Mouse (Mus musculus): ENCODE results near the gene Boll. TPM values are rescaled to one million over a fixed set of nuclear protein-coding genes. Genes with fewer than 3 reads are reported as not detected.

Boll gene
- polyA plus RNA-seq, 1 experiment from 2014 or later: 0.37 TPM

DNA sequence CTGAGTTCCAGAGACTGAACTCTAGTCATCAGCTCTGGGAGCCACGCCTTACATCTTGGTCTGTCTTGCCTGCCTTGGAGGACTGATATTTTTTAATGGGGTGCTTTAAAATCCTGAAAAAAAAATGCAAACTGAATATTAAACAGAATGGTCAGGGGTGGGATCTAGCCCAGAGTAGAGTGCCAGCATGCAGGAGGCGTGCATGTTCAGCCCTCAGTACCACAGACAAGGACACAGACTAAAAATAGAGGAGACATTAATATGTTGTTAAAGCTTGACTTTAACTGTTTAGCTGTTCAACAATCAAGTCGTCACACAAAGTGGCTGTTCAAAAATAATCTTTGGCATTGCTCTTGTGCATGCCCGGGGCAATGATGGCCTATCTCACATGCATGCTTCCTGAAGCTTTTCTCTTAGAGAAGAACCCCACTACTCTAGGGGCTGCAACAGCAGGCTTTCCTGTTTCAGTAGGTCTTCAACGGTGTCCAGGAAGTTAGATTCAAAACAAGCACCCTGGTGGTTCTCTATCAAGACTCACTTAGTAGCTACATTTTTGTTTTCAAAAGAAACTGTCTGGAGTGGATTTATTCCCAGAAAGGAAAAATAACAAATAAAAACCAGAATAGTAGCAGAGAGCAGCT is 154.6 kb downstream of the Boll start:
- 52% methylated on average over 5 of the region's 5 CpGs for WGBS
- no peak overlapping the region for H3K27ac ChIP-seq (ENCODE audit: low read depth, low read length)
- peaks cover 5% of the 10 kb centered on the region for H3K4me1 ChIP-seq (replicated peaks; ENCODE audit: control insufficient read depth, insufficient read depth, low read length)
- ATAC-seq (replicated peaks; ENCODE audit: low FRiP score) (no peak), DNase-seq (ENCODE audit: low spot score) (no peak)
- H3K9ac ChIP-seq (ENCODE audit: low read depth, low read length): no peak overlapping the region
- H3K27me3 ChIP-seq (replicated peaks; ENCODE audit: control insufficient read depth, insufficient read depth, low read length): no peaks in the 10 kb centered on the region
- H3K4me3 ChIP-seq (ENCODE audit: low read depth, low read length): no peak overlapping the region
- no peak overlapping the region for H3K4me2 ChIP-seq
- no peaks in the 10 kb centered on the region for H3K9me3 ChIP-seq (ENCODE audit: control insufficient read depth, low read length)
- no peaks in the 10 kb centered on the region for H3K36me3 ChIP-seq (ENCODE audit: control insufficient read depth, insufficient read depth, low read length)

- no peak for DNase-seq (ENCODE audit: low spot score)
- H3K4me3 ChIP-seq (ENCODE audit: low read depth, low read length): no peak overlapping the region
- peaks cover 5% of the 10 kb centered on the region for H3K4me1 ChIP-seq (replicated peaks; ENCODE audit: control insufficient read depth, insufficient read depth, low read length)
- H3K9ac ChIP-seq (ENCODE audit: low read depth, low read length): no peak overlapping the region
- no peak overlapping the region for H3K27ac ChIP-seq (ENCODE audit: low read depth, low read length)
- WGBS: 84% methylated on average over 6 of the region's 6 CpGs
- no peaks in the 10 kb centered on the region for H3K36me3 ChIP-seq (ENCODE audit: control insufficient read depth, insufficient read depth, low read length)
- H3K4me2 ChIP-seq: no peak overlapping the region
- H3K27me3 ChIP-seq (replicated peaks; ENCODE audit: control insufficient read depth, insufficient read depth, low read length): no peaks in the 10 kb centered on the region
- no peaks in the 10 kb centered on the region for H3K9me3 ChIP-seq (ENCODE audit: control insufficient read depth, low read length)
- ATAC-seq (replicated peaks; ENCODE audit: low FRiP score): no peak
Measured at GRCm38 (mm10) chr1:55207561-55207960, 155.7 kb downstream of the Boll start.

DNA sequence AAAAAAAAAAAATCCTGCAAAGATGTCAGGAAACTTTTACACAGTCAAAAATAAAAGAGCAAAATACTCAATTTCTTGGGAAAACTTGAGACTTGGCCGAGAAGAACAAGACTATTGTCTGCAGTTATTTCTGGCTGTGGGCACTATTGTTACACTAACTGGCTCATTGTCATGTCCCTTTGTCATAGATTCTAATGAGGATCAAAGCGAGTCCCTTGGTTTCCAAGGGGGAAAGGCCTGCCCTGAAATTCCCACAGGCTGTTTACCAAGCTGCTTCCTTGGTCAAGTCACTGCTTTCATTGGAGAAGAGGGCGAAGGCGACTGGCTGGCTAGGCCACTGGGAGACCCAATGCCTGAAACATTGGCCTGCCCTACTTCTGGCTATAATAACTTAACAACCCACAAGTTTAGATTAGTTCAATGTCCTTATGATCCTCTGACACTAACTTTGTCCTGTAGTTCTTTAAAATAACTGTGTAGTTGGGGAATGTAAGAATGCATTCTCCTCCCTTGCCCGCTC is 157.4 kb downstream of the Boll start:
- Histone ChIP-seq H3K4me1 (replicated peaks; ENCODE audit: control insufficient read depth, insufficient read depth, low read length) (peaks cover 5% of the 10 kb centered on the region), H3K4me2 (no peak overlapping the region), H3K27ac (ENCODE audit: low read depth, low read length) (no peak overlapping the region), H3K4me3 (ENCODE audit: low read depth, low read length) (no peak overlapping the region), H3K9me3 (ENCODE audit: control insufficient read depth, low read length) (no peaks in the 10 kb centered on the region), H3K9ac (ENCODE audit: low read depth, low read length) (no peak overlapping the region), H3K27me3 (replicated peaks; ENCODE audit: control insufficient read depth, insufficient read depth, low read length) (no peaks in the 10 kb centered on the region), H3K36me3 (ENCODE audit: control insufficient read depth, insufficient read depth, low read length) (no peaks in the 10 kb centered on the region)
- ATAC-seq (replicated peaks; ENCODE audit: low FRiP score): no peak
- DNase-seq (ENCODE audit: low spot score): no peak
- WGBS: 77% methylated on average over 5 of the region's 5 CpGs

- Histone ChIP-seq H3K9me3 (ENCODE audit: control insufficient read depth, low read length) (no peaks in the 10 kb centered on the region), H3K27ac (ENCODE audit: low read depth, low read length) (no peak overlapping the region), H3K36me3 (ENCODE audit: control insufficient read depth, insufficient read depth, low read length) (no peaks in the 10 kb centered on the region), H3K4me1 (replicated peaks; ENCODE audit: control insufficient read depth, insufficient read depth, low read length) (peaks cover 14% of the 10 kb centered on the region), H3K27me3 (replicated peaks; ENCODE audit: control insufficient read depth, insufficient read depth, low read length) (no peaks in the 10 kb centered on the region), H3K9ac (ENCODE audit: low read depth, low read length) (no peak overlapping the region), H3K4me2 (no peak overlapping the region), H3K4me3 (ENCODE audit: low read depth, low read length) (no peak overlapping the region)
- WGBS: 81% methylated on average over 18 of the region's 18 CpGs
- DNase-seq (ENCODE audit: low spot score) (no peak), ATAC-seq (replicated peaks; ENCODE audit: low FRiP score) (no peak)
Measured at GRCm38 (mm10) chr1:55201850-55202752, 161.2 kb downstream of the Boll start.

DNA sequence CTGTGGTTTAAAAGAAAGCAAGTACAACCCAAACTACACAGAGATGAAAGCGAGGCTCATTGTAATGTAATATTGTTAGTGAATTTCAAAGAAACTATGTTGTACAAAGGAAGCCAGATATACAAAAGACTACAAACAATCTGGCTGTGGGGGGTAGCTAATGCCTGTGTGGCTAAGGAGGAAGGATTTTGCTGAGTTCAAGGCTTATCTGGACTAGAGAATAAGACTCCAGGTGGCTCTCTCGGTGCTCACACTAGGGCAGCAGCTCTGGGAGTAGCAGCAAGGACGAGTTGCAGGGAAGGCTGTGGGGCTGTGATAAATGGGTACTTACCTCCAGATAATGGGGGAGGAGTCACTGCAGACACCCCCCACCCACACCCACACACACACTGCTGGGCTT is 164.6 kb downstream of the Boll start:
- H3K27me3 ChIP-seq (replicated peaks; ENCODE audit: control insufficient read depth, insufficient read depth, low read length): no peaks in the 10 kb centered on the region
- no peaks in the 10 kb centered on the region for H3K36me3 ChIP-seq (ENCODE audit: control insufficient read depth, insufficient read depth, low read length)
- H3K9ac ChIP-seq (ENCODE audit: low read depth, low read length): no peak overlapping the region
- WGBS: 24% methylated on average over 3 of the region's 3 CpGs
- H3K9me3 ChIP-seq (ENCODE audit: control insufficient read depth, low read length): no peaks in the 10 kb centered on the region
- H3K4me1 ChIP-seq (replicated peaks; ENCODE audit: control insufficient read depth, insufficient read depth, low read length): peaks cover 14% of the 10 kb centered on the region
- H3K4me3 ChIP-seq (ENCODE audit: low read depth, low read length): no peak overlapping the region
- no peak for DNase-seq (ENCODE audit: low spot score)
- H3K27ac ChIP-seq (ENCODE audit: low read depth, low read length): no peak overlapping the region
- H3K4me2 ChIP-seq: peak overlapping the region; percentile 21
- ATAC-seq (replicated peaks; ENCODE audit: low FRiP score): peak; percentile 97

Other genes starting within 250 kb of the Boll start
- gene Mob4, start 232.2 kb downstream of the Boll start, polyA plus RNA-seq (2014; fragmentation: Nextera tagmentation; extraction: Ambion mirVana): 82.1 and 94.4 TPM in 2 replicates
- 2.3 and 2.8 TPM in 2 replicates for gene Rftn2, start 136.7 kb downstream of the Boll start, polyA plus RNA-seq (2014; fragmentation: Nextera tagmentation; extraction: Ambion mirVana)
- 5.6 and 5.8 TPM in 2 replicates for gene Mars2, start 126.3 kb downstream of the Boll start, polyA plus RNA-seq (2014; fragmentation: Nextera tagmentation; extraction: Ambion mirVana)
- gene Plcl1, start 42.5 kb upstream of the Boll start, polyA plus RNA-seq (2014; fragmentation: Nextera tagmentation; extraction: Ambion mirVana): 0.63 and 0.96 TPM in 2 replicates

Data from liver, embryonic 11.5 days (tissue).